Mouse (Mus musculus): ENCODE data around the gene Vcan.

- TF ChIP-seq CTCF (IDR thresholded peaks at IDR 0.05) (no peak), POLR2A (IDR thresholded peaks at IDR 0.05; ENCODE audit: insufficient read depth, low read depth, low read length) (no peak), EP300 (IDR thresholded peaks at IDR 0.05; ENCODE audit: insufficient read depth, low read depth, low read length) (no peak)
Measured at GRCm38 (mm10) chr13:89720497-89720896, 21.8 kb downstream of the Vcan start.
